Mouse (Mus musculus) cerebellum, adult (tissue): ENCODE data around the gene Syt6.

Experiments
- ATAC-seq: cut with Nextera tagmentation; 2 replicates; pipeline ENCODE4 v1.9.2; 2017; ENCODE audit warnings: mild to moderate bottlenecking, moderate library complexity, mixed read lengths; ENCODE audit not compliant: insufficient number of reproducible peaks, low FRiP score, low TSS enrichment

Syt6 gene

GRCm38 (mm10) chr3:103595271-103595810 is 20.3 kb downstream of the Syt6 start:
- ATAC-seq = no peak

GRCm38 (mm10) chr3:103597586-103597985 is 22.6 kb downstream of the Syt6 start:
- ATAC-seq = no peak

DNA sequence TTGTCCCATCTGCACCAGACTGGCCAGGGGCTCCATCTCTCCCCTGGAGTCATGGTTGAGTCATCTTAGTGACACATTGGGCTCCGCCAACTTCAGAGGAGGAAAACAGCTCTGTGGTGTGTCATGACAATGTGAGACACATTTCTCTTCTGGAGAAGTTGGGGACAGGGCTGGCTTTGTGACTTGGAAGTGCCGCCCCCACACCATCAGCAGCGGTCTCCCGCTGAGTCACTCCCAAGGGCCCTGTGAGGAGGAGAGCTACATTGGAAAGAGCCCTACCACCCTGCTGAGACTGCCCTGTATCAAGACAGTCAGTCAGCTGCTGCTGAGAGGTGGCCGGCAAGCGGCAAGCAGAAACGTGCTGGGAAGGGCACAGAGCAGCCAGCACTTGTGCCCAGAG is 26.0 kb downstream of the Syt6 start:
- no peak for ATAC-seq

GRCm38 (mm10) chr3:103601561-103601960 is 26.5 kb downstream of the Syt6 start:
- no peak for ATAC-seq

GRCm38 (mm10) chr3:103606045-103606597 is 31.1 kb downstream of the Syt6 start:
- ATAC-seq = 0 out of 2 replicates have a peak, but pooled peaks have one; percentile 11

- ATAC-seq = peak; percentile 84
These were observed 31.9 kb downstream of the Syt6 start for GRCm38 (mm10) chr3:103606660-103607595.

DNA sequence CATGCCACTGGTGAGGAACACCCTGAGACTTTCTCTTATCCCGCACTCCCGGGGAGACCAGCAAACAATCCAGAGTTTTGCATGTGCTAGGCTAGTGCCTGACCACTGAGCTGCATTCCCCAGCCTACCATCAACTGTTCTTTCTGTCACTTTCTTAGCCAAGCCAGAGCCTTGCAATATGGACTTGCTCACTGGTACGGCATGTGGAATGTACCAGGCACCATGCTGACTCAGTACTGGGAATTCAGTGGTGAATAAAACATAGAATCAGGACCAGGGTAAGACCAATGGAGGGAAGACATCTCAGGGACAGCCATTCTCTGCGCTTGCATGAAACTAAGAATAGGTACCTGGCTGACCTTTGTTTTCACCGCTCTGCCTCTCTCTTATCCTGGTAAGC is 35.2 kb downstream of the Syt6 start:
- no peak for ATAC-seq

DNA sequence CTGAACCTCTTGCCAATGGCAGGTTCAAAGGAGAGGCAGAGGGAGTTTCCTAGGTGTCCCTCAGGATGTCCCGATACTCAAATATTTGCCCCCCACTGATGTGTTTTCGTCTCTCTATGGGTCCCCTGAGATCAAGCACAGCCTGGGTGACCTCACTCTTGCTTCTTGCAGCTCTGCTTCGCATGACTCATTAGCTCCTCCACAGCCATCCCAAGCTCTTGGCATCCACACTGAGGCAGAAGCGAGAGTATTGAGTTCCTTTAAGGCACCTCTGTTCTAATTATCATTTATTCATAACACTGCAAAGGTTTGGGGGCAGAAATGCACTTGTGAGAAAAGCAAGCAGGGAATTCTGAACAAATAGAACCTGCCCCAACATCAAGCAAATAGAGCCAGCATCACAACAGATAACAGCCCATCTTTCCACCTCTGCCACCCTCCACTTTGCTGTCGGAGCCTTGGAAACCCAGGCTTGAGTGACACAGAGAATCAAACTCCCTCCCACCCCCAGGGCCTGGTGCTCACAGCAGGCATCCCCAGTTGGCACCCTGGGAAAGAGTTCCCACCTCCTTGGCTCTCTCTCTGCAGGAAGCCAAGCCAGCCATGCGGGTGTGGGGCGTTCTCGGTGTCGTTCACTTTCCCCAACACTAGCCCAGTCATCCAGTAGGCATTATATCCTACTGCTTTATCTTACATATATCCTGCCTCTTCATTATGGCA is 37.8 kb downstream of the Syt6 start:
- ATAC-seq = no peak

- ATAC-seq = no peak
These were observed 40.6 kb downstream of the Syt6 start for GRCm38 (mm10) chr3:103615621-103616020.

- ATAC-seq = no peak
These were observed 42.0 kb downstream of the Syt6 start for GRCm38 (mm10) chr3:103616981-103617380.

- ATAC-seq = no peak
These were observed 45.1 kb downstream of the Syt6 start for GRCm38 (mm10) chr3:103620101-103620500.

- ATAC-seq = peak; percentile 47; the same call in 1 of the 2 replicates
These were observed 49.0 kb downstream of the Syt6 start for GRCm38 (mm10) chr3:103623893-103624470.

GRCm38 (mm10) chr3:103624591-103625051 is 49.6 kb downstream of the Syt6 start:
- ATAC-seq = peak; percentile 86

- no peak for ATAC-seq
These were observed 50.1 kb downstream of the Syt6 start for GRCm38 (mm10) chr3:103625169-103625568.

GRCm38 (mm10) chr3:103626481-103626880 is 51.5 kb downstream of the Syt6 start:
- ATAC-seq = no peak

DNA sequence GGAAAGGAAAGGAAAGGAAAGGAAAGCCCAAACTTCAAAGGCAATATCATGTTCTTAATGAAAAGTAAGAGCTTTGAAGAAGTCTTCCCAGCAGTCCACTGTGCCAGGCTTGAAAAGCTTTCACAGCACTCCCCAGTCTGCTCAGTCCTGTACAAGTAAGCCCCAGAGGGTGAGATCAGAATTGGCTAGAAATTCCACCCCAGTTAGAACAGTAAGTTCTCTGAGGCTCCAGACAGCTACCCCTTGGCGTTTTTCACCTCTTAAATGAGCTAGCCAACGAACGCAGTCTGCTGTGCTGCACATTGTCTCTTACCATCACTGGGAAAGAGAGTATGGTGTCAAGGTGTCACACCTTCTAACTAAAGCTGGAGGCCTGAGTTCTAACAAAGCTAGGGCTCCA is 52.6 kb downstream of the Syt6 start:
- no peak for ATAC-seq

DNA sequence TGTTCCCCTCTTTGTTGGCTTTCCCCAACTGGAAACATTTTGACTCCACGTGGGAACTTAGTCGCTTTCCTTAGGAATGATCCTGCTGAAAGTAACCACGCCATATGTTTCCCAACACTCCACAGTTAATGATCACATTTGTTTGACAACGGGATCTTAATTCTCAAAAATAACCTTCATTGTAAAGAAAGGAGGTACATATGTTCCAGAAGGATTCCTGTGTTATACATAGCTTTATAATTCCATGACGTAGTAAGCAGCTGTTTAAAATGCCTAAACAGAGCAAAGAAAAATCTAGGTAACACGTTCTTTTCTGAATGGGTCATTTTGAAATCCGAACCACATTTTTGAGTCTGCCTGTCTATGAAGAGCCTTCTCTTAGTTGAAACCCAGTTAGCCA is 58.1 kb downstream of the Syt6 start:
- no peak for ATAC-seq

- no peak for ATAC-seq
These were observed 58.8 kb downstream of the Syt6 start for GRCm38 (mm10) chr3:103633831-103634230.

- ATAC-seq = no peak
These were observed 59.2 kb downstream of the Syt6 start for GRCm38 (mm10) chr3:103634256-103634655.

DNA sequence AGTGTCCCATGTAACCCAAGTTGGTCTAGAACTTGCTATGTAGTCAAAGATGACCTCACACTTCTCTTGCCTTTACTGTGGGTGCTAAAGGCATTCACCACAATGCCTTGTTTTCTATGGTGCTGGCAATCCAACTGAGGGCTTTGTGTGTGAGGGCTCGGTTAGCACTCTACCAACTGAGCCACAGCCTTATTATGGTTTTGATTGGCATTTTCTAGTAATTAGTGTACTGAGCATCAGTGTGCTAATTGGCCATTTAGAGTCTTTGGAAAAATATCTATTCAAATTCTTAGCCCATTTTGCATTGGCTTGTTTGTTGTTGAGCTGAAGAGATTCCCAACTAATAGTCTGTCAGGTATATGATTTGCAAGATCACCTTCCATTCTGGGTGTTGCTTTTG is 62.6 kb downstream of the Syt6 start:
- ATAC-seq = no peak
